Mouse (Mus musculus) E14TG2a.4 (cell line): ENCODE results near the gene Ostc.
A peak's percentile ranks its signal among the peaks of the same experiment; 100 is the strongest.

Experiments used
- H3K27me3 ChIP-seq: 2 replicates; pipeline ENCODE4 v1.6.1; 2014; ENCODE audit warnings: low read length, control low read depth; ENCODE audit not compliant: insufficient read depth
- H3K36me3 ChIP-seq: 2 replicates; pipeline ENCODE4 v1.6.1; 2014; ENCODE audit warnings: low read length, control low read depth; ENCODE audit not compliant: insufficient read depth
- H3K4me1 ChIP-seq: replicated peaks from 2 replicates; pipeline ENCODE4 v1.6.1; 2014; ENCODE audit warnings: low read depth, low read length, control low read depth
- H3K4me3 ChIP-seq: replicated peaks from 2 replicates; pipeline ENCODE4 v1.5.1; 2014; ENCODE audit warnings: mild to moderate bottlenecking, low read length
- H3K9me3 ChIP-seq: 2 replicates; pipeline ENCODE4 v1.6.1; 2014; ENCODE audit warnings: low read length, control low read depth
- CTCF ChIP-seq: conservative IDR thresholded peaks from 2 replicates; pipeline ENCODE4 v1.5.1; 2014; ENCODE audit warnings: low read length
- NANOG ChIP-seq: IDR thresholded peaks from 2 replicates; pipeline ENCODE4 v1.6.1; 2014; ENCODE audit warnings: borderline replicate concordance, low read length, mixed read lengths
- POU5F1 ChIP-seq: IDR thresholded peaks from 2 replicates; pipeline ENCODE4 v1.6.1; 2014; ENCODE audit warnings: low read length, borderline replicate concordance

Gene Ostc

DNA sequence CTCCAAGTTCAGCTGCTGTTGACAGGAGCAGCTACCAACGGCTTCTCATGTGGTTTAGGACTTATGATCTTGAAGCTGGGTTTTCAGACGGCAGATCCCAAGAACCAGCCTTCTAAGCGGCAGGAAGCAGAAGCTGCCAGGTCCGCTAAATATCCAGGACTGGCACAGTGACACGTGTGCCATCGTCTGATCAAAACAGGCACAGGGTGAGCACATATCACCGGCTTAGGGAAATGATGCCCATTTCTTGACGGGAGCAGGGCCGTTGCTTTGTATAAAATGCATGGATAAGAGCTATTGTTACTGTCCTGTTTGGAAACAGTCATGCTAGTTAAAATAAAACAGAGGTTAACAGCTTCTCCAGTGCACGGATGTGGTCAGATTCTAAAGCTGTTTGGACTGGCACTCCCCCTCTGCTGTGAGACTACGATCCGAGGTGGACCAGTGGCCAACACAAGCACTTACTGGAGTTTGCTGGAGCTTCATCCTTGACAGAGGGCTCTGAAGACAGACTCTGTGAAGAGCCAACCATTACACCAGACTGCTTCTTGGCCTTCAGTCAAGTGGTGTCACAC is 17.6 kb downstream of the Ostc start:
- Histone ChIP-seq H3K4me1 (peaks cover 38% of the 10 kb centered on the region), H3K27me3 (0 out of 2 replicates have a peak, but pooled peaks cover 2% of the 10 kb centered on the region), H3K4me3 (peak overlapping the region; percentile 69), H3K36me3 (peaks cover 7% of the 10 kb centered on the region; the same call in 1 of the 2 replicates), H3K9me3 (no peaks in the 10 kb centered on the region)
- no peak for TF ChIP-seq POU5F1
- TF ChIP-seq NANOG, result no peak
- TF ChIP-seq CTCF, result no peak

DNA sequence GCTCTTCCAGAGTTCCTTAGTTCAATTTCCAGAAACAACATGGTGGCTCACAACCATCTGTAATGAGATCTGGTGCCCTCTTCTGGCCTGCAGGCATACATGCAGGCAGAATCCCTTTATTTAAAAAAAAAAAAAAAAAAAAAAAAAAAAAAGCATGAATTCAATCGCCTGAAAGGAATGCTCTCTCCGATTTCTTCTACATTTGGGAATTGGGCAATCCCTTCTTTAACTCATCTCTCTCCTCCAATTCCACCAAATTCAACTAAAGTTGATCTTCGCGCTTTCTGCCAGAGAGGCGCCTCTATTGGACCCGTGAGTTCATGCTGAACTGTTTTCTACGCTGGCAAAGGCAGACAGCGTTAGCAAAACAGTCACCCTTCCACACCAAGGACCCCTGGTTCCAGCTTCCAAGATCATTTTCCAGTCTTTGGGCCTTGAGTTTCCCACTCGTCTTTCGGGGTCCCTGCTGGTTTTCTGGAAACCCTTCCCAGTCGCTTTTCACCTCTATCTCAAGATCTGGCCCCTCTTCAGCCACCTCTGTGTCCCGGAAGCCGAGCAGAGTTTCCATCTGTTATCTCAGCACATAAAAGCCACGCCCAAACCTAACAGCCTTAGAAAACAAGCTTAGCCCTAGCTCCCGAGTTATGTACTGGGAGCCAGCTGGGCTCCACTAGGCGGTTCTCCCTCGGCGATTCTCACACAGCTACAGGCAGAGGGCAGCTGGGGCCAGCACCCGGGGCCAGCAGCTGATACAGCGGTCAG is 18.2 kb downstream of the Ostc start:
- 0 out of 2 replicates have a peak, but pooled peaks cover 2% of the 10 kb centered on the region for H3K27me3 ChIP-seq
- peaks cover 33% of the 10 kb centered on the region for H3K4me1 ChIP-seq
- peaks cover under 1% of the 10 kb centered on the region; the same call in 1 of the 2 replicates for H3K36me3 ChIP-seq
- TF ChIP-seq NANOG (no peak), CTCF (peak; percentile 53)
- peak overlapping the region; percentile 69 for H3K4me3 ChIP-seq
- no peaks in the 10 kb centered on the region for H3K9me3 ChIP-seq

DNA sequence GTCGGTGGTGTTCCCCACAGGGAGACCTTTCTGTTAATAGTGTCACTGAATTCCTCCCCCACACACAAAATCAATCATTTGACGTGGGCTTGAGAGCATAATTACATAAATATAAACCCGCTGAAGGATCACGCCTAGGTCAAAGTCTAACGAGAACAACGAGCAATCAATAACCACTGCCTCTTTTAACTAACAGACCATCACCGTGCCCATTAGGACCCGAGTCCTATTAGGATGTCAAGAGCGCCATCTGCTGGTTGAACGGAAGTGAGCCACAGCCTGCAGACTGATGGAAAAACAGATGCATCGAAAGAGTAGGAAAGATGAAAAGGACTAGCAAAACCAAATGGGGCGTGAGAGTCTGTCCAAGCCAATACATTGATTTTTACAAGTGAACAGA is 19.6 kb downstream of the Ostc start:
- Histone ChIP-seq H3K4me1 (peaks cover 25% of the 10 kb centered on the region), H3K27me3 (0 out of 2 replicates have a peak, but pooled peaks cover 2% of the 10 kb centered on the region), H3K9me3 (no peaks in the 10 kb centered on the region), H3K4me3 (no peak overlapping the region), H3K36me3 (no peaks in the 10 kb centered on the region)
- no peak for TF ChIP-seq NANOG
- TF ChIP-seq CTCF, result peak; percentile 83

- Histone ChIP-seq H3K4me3 (no peak overlapping the region), H3K4me1 (peaks cover 20% of the 10 kb centered on the region), H3K36me3 (no peaks in the 10 kb centered on the region), H3K9me3 (no peaks in the 10 kb centered on the region), H3K27me3 (0 out of 2 replicates have a peak, but pooled peaks cover 2% of the 10 kb centered on the region)
- TF ChIP-seq POU5F1 (no peak), CTCF (no peak), NANOG (no peak)
Measured at GRCm38 (mm10) chr3:130687051-130687450, 22.2 kb downstream of the Ostc start.

DNA sequence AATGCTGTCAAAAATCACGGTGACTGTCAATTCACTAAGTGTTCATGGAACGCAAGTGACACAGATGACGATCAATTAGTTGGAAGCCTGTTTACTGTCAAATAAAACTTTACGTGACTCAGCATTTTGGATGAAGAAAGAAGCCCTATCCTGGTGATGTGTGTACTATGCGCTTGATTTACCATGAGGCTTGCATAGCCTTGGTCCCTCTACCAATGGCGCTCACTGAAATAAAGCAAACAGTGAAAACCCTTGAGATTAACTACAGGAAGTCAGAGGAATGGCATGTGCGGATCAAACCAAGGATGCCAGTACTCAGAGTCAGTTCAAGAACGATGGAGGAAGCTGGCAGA is 24.3 kb downstream of the Ostc start:
- TF ChIP-seq POU5F1 (no peak), NANOG (no peak), CTCF (no peak)
- peaks cover 3% of the 10 kb centered on the region; the same call in 1 of the 2 replicates for H3K9me3 ChIP-seq
- peaks cover 1% of the 10 kb centered on the region; the same call in 1 of the 2 replicates for H3K4me1 ChIP-seq
- H3K36me3 ChIP-seq, result no peaks in the 10 kb centered on the region
- H3K27me3 ChIP-seq, result no peaks in the 10 kb centered on the region
- no peak overlapping the region for H3K4me3 ChIP-seq

DNA sequence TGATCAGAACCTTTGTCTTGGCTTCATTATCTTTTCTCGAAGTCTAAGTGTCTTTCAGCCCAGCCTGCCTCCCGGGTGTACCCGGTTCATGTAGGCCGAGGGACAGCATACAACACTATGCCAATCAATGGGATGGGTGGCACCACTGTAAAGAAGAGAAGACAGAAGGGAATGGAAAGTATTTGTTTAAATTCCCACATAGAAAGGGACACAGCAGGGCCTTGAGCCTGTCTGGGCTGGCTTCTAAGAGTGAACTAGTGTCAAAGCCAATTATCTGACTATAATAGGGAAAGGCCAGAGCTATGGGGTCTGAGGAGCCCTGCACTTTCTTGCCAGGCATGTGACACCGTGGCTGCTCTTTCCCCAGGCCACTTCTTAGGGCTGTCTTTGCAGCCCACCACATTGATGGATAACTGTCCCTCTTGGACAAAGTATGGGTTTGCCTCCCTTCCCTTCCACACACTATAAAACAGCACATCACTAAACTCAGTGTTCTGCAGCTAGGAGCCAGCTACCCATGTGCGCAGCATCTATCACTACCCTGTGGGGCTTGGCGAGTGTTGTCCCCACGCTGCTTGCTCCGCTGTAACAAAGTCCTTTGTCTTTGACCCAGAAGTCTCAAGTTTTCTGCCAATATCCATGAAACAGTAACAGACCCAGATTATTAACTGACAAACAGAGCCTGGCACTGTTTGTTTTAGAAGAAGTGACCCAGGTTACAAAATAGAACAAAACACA is 24.8 kb downstream of the Ostc start:
- H3K9me3 ChIP-seq, result peaks cover 9% of the 10 kb centered on the region
- no peak overlapping the region for H3K4me3 ChIP-seq
- no peak for TF ChIP-seq NANOG
- no peak for TF ChIP-seq POU5F1
- TF ChIP-seq CTCF, result no peak

DNA sequence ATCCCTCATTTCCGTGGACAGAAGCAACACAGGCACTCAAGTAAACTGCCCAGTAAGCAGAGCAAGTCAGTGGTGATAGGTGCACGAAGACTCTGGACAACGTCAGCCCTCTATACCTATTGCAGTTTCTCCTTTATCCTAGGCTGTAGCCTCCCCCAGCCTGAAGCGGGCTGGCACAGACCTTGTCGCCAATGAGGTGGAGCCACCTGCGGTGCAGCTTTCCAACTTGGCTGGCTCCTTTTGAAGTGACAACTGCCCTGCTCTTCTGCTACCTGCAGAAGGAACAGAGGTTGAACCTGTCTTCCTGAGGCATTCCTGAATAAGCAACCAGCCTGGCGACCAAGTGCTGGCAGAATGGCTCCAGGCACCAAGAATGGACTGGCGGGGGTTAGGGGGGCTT is 25.4 kb downstream of the Ostc start:
- no peak overlapping the region for H3K4me3 ChIP-seq
- no peaks in the 10 kb centered on the region for H3K4me1 ChIP-seq
- peaks cover 13% of the 10 kb centered on the region for H3K9me3 ChIP-seq
- H3K36me3 ChIP-seq, result no peaks in the 10 kb centered on the region
- no peaks in the 10 kb centered on the region for H3K27me3 ChIP-seq
- TF ChIP-seq CTCF (no peak), POU5F1 (no peak), NANOG (no peak)

More for the DNA sequence above, 24.8 kb downstream of the Ostc start:
- H3K27me3 ChIP-seq, result no peaks in the 10 kb centered on the region
- H3K4me1 ChIP-seq, result no peaks in the 10 kb centered on the region
- no peaks in the 10 kb centered on the region for H3K36me3 ChIP-seq

- TF ChIP-seq NANOG, result no peak
- no peak for TF ChIP-seq CTCF
- no peak for TF ChIP-seq POU5F1
- no peaks in the 10 kb centered on the region for H3K4me1 ChIP-seq
- H3K9me3 ChIP-seq, result peaks cover 26% of the 10 kb centered on the region
- no peak overlapping the region for H3K4me3 ChIP-seq
- H3K27me3 ChIP-seq, result no peaks in the 10 kb centered on the region
- no peaks in the 10 kb centered on the region for H3K36me3 ChIP-seq
Measured at GRCm38 (mm10) chr3:130682183-130682582, 27.1 kb downstream of the Ostc start.
